In the genomic region with DNA sequence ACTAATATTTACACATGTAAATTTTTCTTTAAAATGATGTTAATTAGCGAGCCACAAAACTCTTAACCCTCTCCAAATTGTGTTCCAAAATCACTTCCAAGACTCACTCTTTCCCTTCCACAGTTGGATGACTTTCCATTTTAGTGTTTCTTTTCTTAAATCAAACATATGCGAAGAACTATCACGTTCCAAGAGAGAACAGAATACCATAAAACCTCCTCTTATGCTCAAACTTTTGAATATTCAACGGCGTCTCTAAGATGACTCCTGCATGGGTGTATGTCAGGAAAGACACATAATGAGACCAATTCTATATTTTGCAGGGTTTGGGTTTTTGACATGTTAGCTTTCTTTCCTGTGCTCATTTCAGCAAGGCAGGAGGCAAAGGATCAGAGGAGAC, we compare ENCODE assay signal across 27 mouse cellular contexts. TPM values are rescaled to one million over a fixed set of nuclear protein-coding genes. Genes with fewer than 3 reads are reported as not detected.
"Had no signal": no experiment of that assay in that cellular context is flagged by ENCODE, and none has a peak within 500 bp of the region (broad histone marks: within the 10 kb centered on the region; RNA-seq: fewer than 3 reads in every experiment).

No protein-coding gene starts in this region.

- DNase-seq: gastrocnemius, postnatal 10 days; gastrocnemius, postnatal 25 days; heart, adult 18-20 months; heart, postnatal 10 days; heart, postnatal 4 days; kidney, adult 18-20 months; kidney, adult 8-10 months; kidney, postnatal 10 days; kidney, postnatal 25 days; kidney, postnatal 4 days; liver; liver, embryonic 13.5 days had no signal

- ATAC-seq: hindbrain, embryonic 16.5 days; inflammation-experienced regulatory T-cells, adult 6 months; intestine, embryonic 15.5 days; intestine, postnatal 0 days had no signal

- H3K9me3 ChIP-seq: heart, embryonic 10.5 days; heart, embryonic 12.5 days; hindbrain, embryonic 10.5 days; hindbrain, embryonic 12.5 days; intestine, embryonic 15.5 days; limb, embryonic 10.5 days; limb, embryonic 12.5 days; liver, embryonic 13.5 days; liver, embryonic 15.5 days had no signal

- H3K4me1 ChIP-seq: heart, embryonic 10.5 days; heart, embryonic 12.5 days; hindbrain, embryonic 10.5 days; hindbrain, embryonic 12.5 days; intestine, embryonic 15.5 days; limb, embryonic 10.5 days; limb, embryonic 12.5 days; liver, embryonic 13.5 days; liver, embryonic 15.5 days had no signal

- H3K4me2 ChIP-seq: heart, embryonic 12.5 days; hindbrain, embryonic 12.5 days; hindbrain, embryonic 14.5 days; intestine, embryonic 15.5 days; limb, embryonic 12.5 days; liver, embryonic 11.5 days; liver, embryonic 13.5 days; liver, embryonic 15.5 days had no signal

- H3K27ac ChIP-seq: heart, embryonic 10.5 days; hindbrain, embryonic 10.5 days; hindbrain, embryonic 12.5 days; hindbrain, embryonic 14.5 days; intestine, embryonic 15.5 days; layer of hippocampus, adult 2 months; limb, embryonic 10.5 days; limb, embryonic 12.5 days; liver, embryonic 13.5 days; liver, embryonic 15.5 days had no signal

- H3K27me3 ChIP-seq: heart, embryonic 12.5 days; hindbrain, embryonic 12.5 days; intestine, embryonic 15.5 days; limb, embryonic 12.5 days; liver, embryonic 13.5 days; liver, embryonic 15.5 days had no signal

- H3K9ac ChIP-seq: heart, embryonic 12.5 days; hindbrain, embryonic 12.5 days; hindbrain, embryonic 14.5 days; intestine, embryonic 15.5 days; limb, embryonic 12.5 days; liver, embryonic 13.5 days; liver, embryonic 15.5 days had no signal

- H3K36me3 ChIP-seq: heart, embryonic 10.5 days; heart, embryonic 12.5 days; hindbrain, embryonic 10.5 days; hindbrain, embryonic 12.5 days; intestine, embryonic 15.5 days; limb, embryonic 10.5 days; limb, embryonic 12.5 days; liver, embryonic 13.5 days; liver, embryonic 15.5 days had no signal

- H3K4me3 ChIP-seq: heart, embryonic 10.5 days; heart, embryonic 12.5 days; hindbrain, embryonic 10.5 days; hindbrain, embryonic 12.5 days; intestine, embryonic 15.5 days; layer of hippocampus, adult 2 months; limb, embryonic 10.5 days; limb, embryonic 12.5 days; liver, embryonic 13.5 days; liver, embryonic 15.5 days had no signal

RNA-seq across cellular contexts. Expression of gene Grin2b, which starts 21.3 kb away (rescaled TPM):
- total RNA-seq: granulocyte monocyte progenitor cell, adult 5-6 weeks had no signal
- polyA plus RNA-seq: intestine, postnatal 0 days; liver, embryonic 15.5 days had no signal
